Mouse (Mus musculus): ENCODE data around the gene Morf4l1. TPM values are rescaled to one million over a fixed set of nuclear protein-coding genes. Genes with fewer than 3 reads are reported as not detected.
"Not testable (repeated sequence)": the region's sequence is repeated elsewhere in the genome, so short reads cannot be mapped to it uniquely, and the experiment has no call there.

Morf4l1 gene
- polyA plus RNA-seq, 1 experiment from 2014 or later = 535 TPM

DNA sequence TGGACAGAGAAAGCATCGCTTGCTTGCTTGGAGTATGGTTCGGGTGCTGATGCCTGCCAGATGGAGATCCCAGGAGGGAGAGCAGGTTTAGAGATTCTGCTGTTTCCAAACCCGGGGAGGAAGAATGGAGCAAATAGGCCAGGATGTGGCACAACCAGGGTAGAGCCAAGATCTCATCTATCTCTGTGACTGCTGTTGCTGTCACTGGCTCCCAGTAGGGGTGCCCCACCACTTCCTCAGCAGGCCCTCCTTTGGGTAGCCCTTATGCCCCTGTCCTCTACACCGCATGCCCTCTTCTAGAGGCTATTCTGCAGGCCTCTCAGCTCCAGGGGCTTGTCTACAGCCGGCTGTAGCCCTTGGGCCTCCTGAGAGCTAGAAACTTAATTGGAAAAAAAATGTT, 38.4 kb downstream of the Morf4l1 start:
- Histone ChIP-seq H3K4me3 (no peak overlapping the region), H3K27me3 (replicated peaks) (no peaks in the 10 kb centered on the region), H3K4me2 (replicated peaks) (no peak overlapping the region), H3K36me3 (no peaks in the 10 kb centered on the region), H3K27ac (no peak overlapping the region), H3K4me1 (no peaks in the 10 kb centered on the region), H3K9ac (no peak overlapping the region), H3K9me3 (no peaks in the 10 kb centered on the region)
- no peak for ATAC-seq (ENCODE audit: low FRiP score, low read depth)
- 89% methylated on average over 5 of the region's 5 CpGs for WGBS

DNA sequence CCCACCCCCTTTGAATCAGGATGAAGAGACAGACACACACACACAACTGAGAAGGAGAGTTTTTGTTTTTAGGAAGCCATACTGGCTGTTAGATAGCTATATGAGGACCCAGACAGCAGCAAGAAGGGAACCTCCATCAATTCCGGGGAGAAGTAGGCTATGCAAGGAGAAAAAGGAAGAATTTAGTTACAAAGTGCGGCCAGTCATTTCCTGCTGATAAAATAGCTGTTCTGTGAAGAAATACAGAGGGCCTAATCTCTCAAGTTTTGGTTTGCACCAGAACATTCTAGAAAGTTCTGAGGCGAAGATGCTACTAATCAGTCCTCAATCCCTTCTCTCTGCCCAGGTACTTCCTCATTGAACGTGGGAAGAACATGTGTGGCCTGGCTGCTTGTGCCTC, 39.2 kb downstream of the Morf4l1 start:
- ATAC-seq (ENCODE audit: low FRiP score, low read depth) = no peak
- no peaks in the 10 kb centered on the region for H3K9me3 ChIP-seq
- 83% methylated on average over 4 of the region's 4 CpGs for WGBS
- no peak overlapping the region for H3K4me3 ChIP-seq
- H3K27me3 ChIP-seq (replicated peaks) = no peaks in the 10 kb centered on the region
- H3K36me3 ChIP-seq = no peaks in the 10 kb centered on the region
- no peak overlapping the region for H3K9ac ChIP-seq
- H3K4me2 ChIP-seq (replicated peaks) = no peak overlapping the region
- H3K27ac ChIP-seq = no peak overlapping the region
- H3K4me1 ChIP-seq = no peaks in the 10 kb centered on the region

GRCm38 (mm10) chr9:90070174-90070573, 44.4 kb downstream of the Morf4l1 start:
- no peaks in the 10 kb centered on the region; the same call in 1 of the 2 replicates for H3K27me3 ChIP-seq (replicated peaks)
- no peak overlapping the region for H3K27ac ChIP-seq
- no peaks in the 10 kb centered on the region for H3K36me3 ChIP-seq
- H3K4me2 ChIP-seq (replicated peaks) = no peak overlapping the region
- ATAC-seq (ENCODE audit: low FRiP score, low read depth) = no peak
- 84% methylated on average over 7 of the region's 7 CpGs for WGBS
- no peaks in the 10 kb centered on the region for H3K9me3 ChIP-seq
- no peaks in the 10 kb centered on the region for H3K4me1 ChIP-seq
- no peak overlapping the region for H3K9ac ChIP-seq
- no peak overlapping the region for H3K4me3 ChIP-seq

- ATAC-seq (ENCODE audit: low FRiP score, low read depth) = no peak
- Histone ChIP-seq H3K36me3 (no peaks in the 10 kb centered on the region), H3K4me1 (no peaks in the 10 kb centered on the region), H3K27ac (no peak overlapping the region), H3K4me3 (no peak overlapping the region), H3K9ac (no peak overlapping the region), H3K27me3 (replicated peaks) (no peaks in the 10 kb centered on the region; the same call in 1 of the 2 replicates), H3K9me3 (no peaks in the 10 kb centered on the region), H3K4me2 (replicated peaks) (no peak overlapping the region)
- 82% methylated on average over 7 of the region's 7 CpGs for WGBS
These were observed 45.1 kb downstream of the Morf4l1 start for GRCm38 (mm10) chr9:90069485-90069884.

DNA sequence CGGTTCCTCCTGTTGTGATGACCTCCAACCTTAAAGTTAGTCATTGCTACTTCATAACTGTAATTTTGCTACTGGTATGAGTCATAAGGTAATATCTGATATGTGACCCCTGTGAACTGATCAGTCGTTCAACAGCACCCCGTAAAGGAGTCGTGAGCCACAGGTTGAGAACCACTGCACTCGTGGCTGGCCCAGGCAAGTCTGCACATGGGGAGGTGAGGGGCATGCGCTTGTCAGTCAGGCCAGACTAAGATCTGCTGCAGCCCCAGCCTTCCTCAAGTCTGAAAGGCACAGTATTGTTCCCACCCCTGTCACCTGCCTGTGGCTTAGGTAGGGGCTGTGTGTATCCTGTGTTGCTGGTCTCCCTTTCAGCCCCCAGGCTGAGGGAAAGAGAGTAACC, 45.8 kb downstream of the Morf4l1 start:
- Histone ChIP-seq H3K27me3 (replicated peaks) (no peaks in the 10 kb centered on the region; the same call in 1 of the 2 replicates), H3K9ac (no peak overlapping the region), H3K27ac (no peak overlapping the region), H3K4me1 (no peaks in the 10 kb centered on the region), H3K4me2 (replicated peaks) (no peak overlapping the region), H3K4me3 (no peak overlapping the region), H3K36me3 (no peaks in the 10 kb centered on the region), H3K9me3 (no peaks in the 10 kb centered on the region)
- no peak for ATAC-seq (ENCODE audit: low FRiP score, low read depth)
- 92% methylated on average over 6 of the region's 6 CpGs for WGBS

DNA sequence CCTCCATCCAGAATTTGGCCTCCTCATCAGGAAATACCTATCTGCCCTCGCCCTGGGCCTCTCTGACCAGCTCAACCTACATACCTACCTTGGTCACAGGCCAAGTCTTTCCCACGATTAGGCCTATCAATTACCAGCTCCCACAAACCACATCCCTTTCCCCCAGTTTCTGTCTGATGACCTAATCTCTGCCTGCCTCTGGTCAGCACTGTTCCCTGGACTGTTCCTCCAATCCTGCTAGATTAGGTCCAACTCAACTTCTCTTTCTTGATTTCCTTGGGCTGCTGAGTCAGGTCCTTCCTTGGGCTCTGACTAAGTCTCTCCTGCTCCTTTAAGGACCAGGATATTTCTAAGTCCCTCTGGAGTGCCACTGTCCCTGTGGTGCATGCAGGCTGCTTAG, 47.2 kb downstream of the Morf4l1 start:
- H3K36me3 ChIP-seq = no peaks in the 10 kb centered on the region
- no peak overlapping the region for H3K4me2 ChIP-seq (replicated peaks)
- H3K4me1 ChIP-seq = no peaks in the 10 kb centered on the region
- no peak overlapping the region for H3K9ac ChIP-seq
- no peaks in the 10 kb centered on the region; the same call in 1 of the 2 replicates for H3K27me3 ChIP-seq (replicated peaks)
- no peaks in the 10 kb centered on the region for H3K9me3 ChIP-seq
- no peak overlapping the region for H3K4me3 ChIP-seq
- 86% methylated on average over 2 of the region's 2 CpGs for WGBS
- no peak overlapping the region for H3K27ac ChIP-seq
- ATAC-seq (ENCODE audit: low FRiP score, low read depth) = no peak

DNA sequence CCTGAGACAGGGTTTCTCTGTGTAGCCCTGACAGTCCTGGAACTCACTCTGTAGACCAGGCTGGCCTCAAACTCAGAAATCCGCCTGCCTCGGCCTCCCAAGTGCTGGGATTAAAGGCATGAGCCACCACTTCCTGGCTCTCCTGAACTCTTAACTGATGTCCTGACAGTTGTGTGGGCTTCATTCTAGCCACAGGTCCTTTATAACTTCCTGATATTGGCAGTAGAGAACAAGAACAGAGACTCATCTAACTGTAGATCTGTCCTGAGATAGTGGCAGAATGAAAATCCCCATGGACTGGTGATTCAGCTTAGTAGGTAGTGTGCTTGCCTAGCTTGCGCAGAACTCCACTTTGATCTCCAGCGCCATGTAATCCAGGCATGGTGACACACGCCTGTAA, 53.6 kb downstream of the Morf4l1 start:
- H3K9me3 ChIP-seq; H3K36me3 ChIP-seq; ATAC-seq (ENCODE audit: low FRiP score, low read depth); H3K27ac ChIP-seq; H3K27me3 ChIP-seq (replicated peaks); H3K4me1 ChIP-seq; H3K9ac ChIP-seq; H3K4me2 ChIP-seq (replicated peaks); H3K4me3 ChIP-seq: not testable (repeated sequence)
- 88% methylated on average over 5 of the region's 5 CpGs for WGBS

- no peak overlapping the region for H3K4me3 ChIP-seq
- no peaks in the 10 kb centered on the region for H3K27me3 ChIP-seq (replicated peaks)
- H3K9ac ChIP-seq = no peak overlapping the region
- WGBS = 78% methylated on average over 2 of the region's 2 CpGs
- no peak overlapping the region for H3K4me2 ChIP-seq (replicated peaks)
- no peak for ATAC-seq (ENCODE audit: low FRiP score, low read depth)
- no peaks in the 10 kb centered on the region for H3K9me3 ChIP-seq
- H3K27ac ChIP-seq = no peak overlapping the region
- no peaks in the 10 kb centered on the region for H3K36me3 ChIP-seq
- H3K4me1 ChIP-seq = no peaks in the 10 kb centered on the region
These were observed 54.0 kb downstream of the Morf4l1 start for GRCm38 (mm10) chr9:90060574-90060875.

DNA sequence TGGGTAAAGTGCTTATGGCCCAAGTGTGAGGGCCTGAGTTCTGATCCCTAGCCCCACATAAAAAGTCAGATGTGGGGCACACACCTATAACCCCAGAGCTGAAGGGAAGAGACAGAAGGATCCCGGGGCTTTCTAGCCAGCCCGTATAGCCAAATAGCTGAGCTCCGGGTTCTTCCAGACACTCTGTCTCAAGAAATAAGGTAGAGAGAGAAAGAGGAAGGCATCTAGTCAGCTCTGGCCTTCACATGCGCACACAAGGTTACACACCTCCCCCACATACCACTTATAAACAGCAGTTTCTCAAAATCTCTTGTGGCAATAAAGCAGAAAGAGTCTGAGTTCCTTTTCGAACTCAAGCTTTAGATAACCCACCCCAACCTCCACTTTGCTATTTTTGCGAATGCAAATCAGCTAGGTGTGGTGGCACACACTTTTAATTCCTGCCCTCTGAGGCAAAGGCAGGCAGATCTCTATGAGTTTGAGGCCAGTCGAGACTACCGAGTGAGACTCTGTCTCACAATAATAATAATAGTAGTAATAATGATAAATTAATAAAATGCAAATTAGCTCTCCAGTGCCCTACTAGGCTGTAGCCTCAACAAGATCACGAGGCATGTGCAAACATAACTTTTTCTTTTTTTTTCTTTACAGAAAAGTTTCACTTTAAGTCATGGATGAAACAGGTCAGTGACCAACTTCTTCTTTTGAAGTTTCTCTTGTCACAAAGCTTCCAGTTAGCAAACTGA, 54.6 kb downstream of the Morf4l1 start:
- no peaks in the 10 kb centered on the region for H3K36me3 ChIP-seq

GRCm38 (mm10) chr9:90056716-90057115, 57.9 kb downstream of the Morf4l1 start:
- Histone ChIP-seq H3K4me2 (replicated peaks) (no peak overlapping the region), H3K36me3 (no peaks in the 10 kb centered on the region), H3K9ac (no peak overlapping the region), H3K27ac (no peak overlapping the region), H3K27me3 (replicated peaks) (no peaks in the 10 kb centered on the region), H3K4me1 (peaks cover 7% of the 10 kb centered on the region; the same call in 1 of the 2 replicates), H3K9me3 (no peaks in the 10 kb centered on the region), H3K4me3 (no peak overlapping the region)
- ATAC-seq (ENCODE audit: low FRiP score, low read depth) = no peak
- WGBS = 86% methylated on average over 2 of the region's 2 CpGs

More for the DNA sequence above, 54.6 kb downstream of the Morf4l1 start:
- no peak overlapping the region for H3K4me3 ChIP-seq
- no peaks in the 10 kb centered on the region for H3K4me1 ChIP-seq
- no peak overlapping the region for H3K9ac ChIP-seq
- ATAC-seq (ENCODE audit: low FRiP score, low read depth) = no peak
- H3K27ac ChIP-seq = no peak overlapping the region
- H3K27me3 ChIP-seq (replicated peaks) = no peaks in the 10 kb centered on the region
- WGBS = 88% methylated on average over 9 of the region's 9 CpGs
- no peak overlapping the region for H3K4me2 ChIP-seq (replicated peaks)
- no peaks in the 10 kb centered on the region for H3K9me3 ChIP-seq

GRCm38 (mm10) chr9:90055911-90056310, 58.7 kb downstream of the Morf4l1 start:
- ATAC-seq (ENCODE audit: low FRiP score, low read depth) = no peak
- WGBS = 78% methylated on average over 3 of the region's 3 CpGs
- no peaks in the 10 kb centered on the region for H3K27me3 ChIP-seq (replicated peaks)

GRCm38 (mm10) chr9:90055409-90055808, 59.2 kb downstream of the Morf4l1 start:
- H3K36me3 ChIP-seq = no peaks in the 10 kb centered on the region
- no peak overlapping the region for H3K4me3 ChIP-seq
- H3K27me3 ChIP-seq (replicated peaks) = no peaks in the 10 kb centered on the region
- peaks cover 7% of the 10 kb centered on the region; the same call in 1 of the 2 replicates for H3K4me1 ChIP-seq
- H3K9me3 ChIP-seq = no peaks in the 10 kb centered on the region
- H3K4me2 ChIP-seq (replicated peaks) = no peak overlapping the region
- 61% methylated on average over 5 of the region's 5 CpGs for WGBS
- no peak overlapping the region for H3K27ac ChIP-seq
- H3K9ac ChIP-seq = no peak overlapping the region
- ATAC-seq (ENCODE audit: low FRiP score, low read depth) = no peak

More at GRCm38 (mm10) chr9:90055911-90056310, 58.7 kb downstream of the Morf4l1 start:
- Histone ChIP-seq H3K9ac (no peak overlapping the region), H3K4me3 (no peak overlapping the region), H3K4me2 (replicated peaks) (no peak overlapping the region), H3K4me1 (peaks cover 7% of the 10 kb centered on the region; the same call in 1 of the 2 replicates), H3K36me3 (no peaks in the 10 kb centered on the region), H3K9me3 (no peaks in the 10 kb centered on the region), H3K27ac (no peak overlapping the region)

Data from neural tube, embryonic 12.5 days (tissue).